Mouse (Mus musculus): ENCODE measurements around the gene Ttll10.

DNA sequence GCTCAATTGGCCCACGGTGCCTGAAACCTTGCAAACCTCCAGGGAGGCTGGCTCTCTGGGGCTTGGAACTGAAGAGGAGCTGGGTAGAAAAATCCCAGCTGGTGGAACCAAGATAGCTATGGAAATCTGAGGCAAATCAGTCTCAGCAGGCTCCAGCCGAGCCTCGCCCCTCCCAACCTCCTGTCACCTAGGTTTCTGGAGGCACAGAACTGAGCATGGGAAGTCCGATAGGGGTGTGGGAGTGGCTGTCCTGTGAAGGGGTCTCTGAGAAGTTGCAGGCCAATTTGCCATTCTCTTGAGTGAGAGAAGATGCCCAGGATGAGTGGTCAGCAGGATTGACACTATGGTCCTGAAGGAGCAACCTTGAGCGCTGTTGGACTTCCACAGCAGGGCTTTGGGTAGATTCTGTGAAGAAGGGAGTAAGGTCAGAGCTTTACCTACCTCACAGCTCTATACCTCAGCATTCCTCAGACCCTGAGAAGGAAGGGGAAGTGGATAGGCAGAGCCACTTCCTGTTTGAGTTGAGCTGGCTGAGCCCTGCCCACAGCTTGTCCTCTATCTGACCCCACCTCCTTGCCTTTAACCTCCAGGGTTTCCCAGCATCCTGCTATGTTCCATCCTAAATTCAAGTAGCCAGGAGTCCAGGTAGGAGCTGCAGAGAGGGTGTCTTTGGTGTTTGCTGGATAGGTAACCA lies 8.2 kb upstream of the Ttll10 start:
- 0 out of 2 replicates have a peak, but pooled peaks have one; percentile 10 for TF ChIP-seq CTCF (IDR thresholded peaks at IDR 0.05; ENCODE audit: extremely low read depth, insufficient read length, insufficient replicate concordance, low read depth, low read length)
- TF ChIP-seq POLR2A (IDR thresholded peaks at IDR 0.05; ENCODE audit: low read depth, low read length), result no peak

Measured in small intestine, adult 2 months (tissue).